Mouse (Mus musculus) retina, embryonic 14.5 days (tissue): ENCODE results near the gene Gimap9.
"Not testable (repeated sequence)": the region's sequence is repeated elsewhere in the genome, so short reads cannot be mapped to it uniquely, and the experiment has no call there.

Experiments
- DNase-seq: peaks from one replicate; pipeline ENCODE4 v3.0.0-alpha.2; 2015; ENCODE audit warnings: low spot score

Gene Gimap9

GRCm38 (mm10) chr6:48664750-48665149 is 11.2 kb upstream of the Gimap9 start:
- DNase-seq = no peak

DNA sequence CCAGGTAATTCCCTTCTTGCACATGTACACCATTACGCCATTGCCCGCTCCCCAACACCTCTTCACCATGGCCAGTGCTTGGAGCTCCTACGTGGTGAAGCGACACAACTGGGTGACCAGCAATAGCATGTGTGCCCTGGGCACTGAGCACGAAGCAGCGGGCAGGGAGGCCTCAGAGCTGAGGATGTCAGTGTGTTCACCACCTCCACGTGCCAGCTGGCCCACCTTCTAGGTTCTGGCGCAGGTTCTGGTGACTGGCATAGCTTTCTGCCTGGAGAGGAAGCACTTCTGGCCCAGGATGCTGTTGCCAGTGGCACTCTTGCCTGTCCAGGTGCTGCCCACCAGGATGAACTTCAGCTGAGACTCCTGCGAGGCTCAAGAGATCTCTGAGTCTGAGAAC is 10.5 kb upstream of the Gimap9 start:
- DNase-seq = no peak

GRCm38 (mm10) chr6:48666159-48666586 is 9.8 kb upstream of the Gimap9 start:
- DNase-seq = no peak

DNA sequence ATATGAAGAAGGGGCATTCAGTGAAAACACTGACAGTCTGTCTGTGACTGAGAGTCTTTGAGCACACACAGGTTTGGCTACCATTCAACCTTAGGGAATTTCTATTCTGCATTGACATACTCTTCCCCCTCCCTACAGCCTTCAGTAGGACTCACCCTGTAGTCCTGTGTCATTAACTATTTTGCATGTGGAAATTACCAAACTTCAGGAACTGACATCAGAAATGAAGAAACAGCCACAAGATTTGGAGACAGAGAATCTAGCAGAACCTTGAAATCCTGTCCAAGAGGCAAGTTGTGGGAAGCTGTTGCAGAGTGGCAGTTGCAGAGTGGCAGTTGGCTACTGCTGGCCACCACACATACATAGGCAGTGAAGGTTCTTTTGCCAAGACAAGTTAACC is 7.9 kb upstream of the Gimap9 start:
- DNase-seq = no peak

GRCm38 (mm10) chr6:48669446-48669969 is 6.4 kb upstream of the Gimap9 start:
- no peak for DNase-seq

- DNase-seq = no peak
Observed at GRCm38 (mm10) chr6:48674291-48675058, 1.5 kb upstream of the Gimap9 start.

- DNase-seq = no peak
Observed at GRCm38 (mm10) chr6:48675400-48675930, 464 bp upstream of the Gimap9 start.

DNA sequence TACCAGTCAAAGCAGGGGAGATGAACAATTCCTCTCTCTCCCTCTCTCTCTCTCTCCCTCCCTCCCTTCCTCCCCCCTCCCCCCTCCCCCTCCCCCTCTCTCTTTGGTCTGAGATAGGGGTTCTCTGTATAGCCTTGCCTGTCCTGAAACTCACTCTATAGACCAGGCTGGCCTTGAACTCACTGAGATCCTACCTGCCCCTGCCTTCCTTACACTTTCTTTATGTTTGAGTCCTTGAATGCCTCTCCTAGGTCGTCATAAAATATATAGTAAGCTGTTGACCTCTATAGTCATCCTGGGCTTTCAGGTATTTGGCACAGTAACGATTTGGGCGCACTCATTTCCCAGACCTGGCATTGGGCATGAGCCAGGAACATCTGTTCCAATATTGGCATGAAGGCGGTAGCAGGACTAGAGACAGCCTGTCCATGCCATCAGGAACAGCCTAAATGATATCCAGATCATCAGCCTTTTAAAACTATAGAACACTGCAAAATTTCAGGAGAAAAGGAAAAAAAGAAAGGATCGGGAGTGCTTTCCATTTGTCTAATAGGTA is 1.0 kb downstream of the Gimap9 start:
- no peak for DNase-seq

DNA sequence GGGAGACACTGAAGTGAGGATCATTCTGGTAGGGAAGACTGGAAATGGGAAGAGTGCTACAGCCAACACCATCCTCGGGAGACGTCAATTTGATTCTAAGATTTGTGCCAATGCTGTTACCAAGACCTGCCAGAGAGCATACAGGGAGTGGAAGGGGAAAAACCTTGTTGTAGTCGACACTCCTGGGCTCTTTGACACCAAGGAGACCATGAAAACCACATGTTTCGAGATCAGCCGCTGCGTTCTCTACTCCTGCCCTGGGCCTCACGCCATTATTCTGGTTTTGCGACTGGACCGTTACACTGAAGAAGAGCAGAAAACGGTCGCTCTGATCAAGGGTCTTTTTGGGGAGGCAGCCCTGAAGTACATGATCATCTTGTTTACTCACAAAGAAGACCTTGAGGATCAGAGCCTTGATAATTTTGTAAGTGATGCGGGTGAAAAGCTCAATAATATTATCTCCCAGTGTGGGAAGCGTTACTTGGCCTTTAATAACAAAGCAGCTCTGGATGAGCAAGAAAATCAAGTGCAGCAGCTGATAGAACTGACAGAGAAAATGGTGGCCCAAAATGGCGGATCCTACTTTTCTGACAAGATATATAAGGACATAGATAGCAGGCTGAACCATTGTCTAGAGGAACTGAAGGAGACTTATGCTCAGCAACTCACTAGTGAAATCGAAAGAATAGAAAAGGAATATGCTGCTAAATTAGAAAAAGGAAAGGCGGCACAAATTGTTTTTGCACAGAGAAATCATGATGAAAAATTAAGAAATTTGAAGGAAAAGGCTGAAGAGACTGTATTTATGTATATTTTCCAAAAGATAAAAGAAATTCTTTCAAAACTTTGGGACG is 1.8 kb downstream of the Gimap9 start:
- DNase-seq = no peak

GRCm38 (mm10) chr6:48678391-48678790 is 2.5 kb downstream of the Gimap9 start:
- no peak for DNase-seq

- no peak for DNase-seq
Observed at GRCm38 (mm10) chr6:48679701-48680100, 3.8 kb downstream of the Gimap9 start.

DNA sequence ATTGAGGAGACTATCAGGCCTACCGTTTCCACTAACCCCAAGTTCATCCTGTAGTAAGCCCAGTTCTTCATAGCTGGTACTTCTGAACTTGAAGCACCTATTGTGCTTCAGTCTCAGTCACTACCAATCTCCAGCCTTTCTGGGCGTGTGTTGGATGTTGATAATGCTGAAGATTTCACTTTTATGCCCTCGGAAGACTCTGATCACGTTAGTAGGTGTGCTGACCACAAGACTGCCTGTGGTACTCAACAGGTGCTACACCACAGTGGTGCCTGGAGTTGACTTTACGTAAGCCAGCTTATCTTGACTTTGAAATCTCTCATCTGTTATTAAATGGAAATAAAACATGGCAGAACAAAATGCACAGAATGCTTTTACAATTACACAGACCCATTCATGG is 4.5 kb downstream of the Gimap9 start:
- no peak for DNase-seq

- DNase-seq = no peak
Observed at GRCm38 (mm10) chr6:48681472-48682090, 5.7 kb downstream of the Gimap9 start.

DNA sequence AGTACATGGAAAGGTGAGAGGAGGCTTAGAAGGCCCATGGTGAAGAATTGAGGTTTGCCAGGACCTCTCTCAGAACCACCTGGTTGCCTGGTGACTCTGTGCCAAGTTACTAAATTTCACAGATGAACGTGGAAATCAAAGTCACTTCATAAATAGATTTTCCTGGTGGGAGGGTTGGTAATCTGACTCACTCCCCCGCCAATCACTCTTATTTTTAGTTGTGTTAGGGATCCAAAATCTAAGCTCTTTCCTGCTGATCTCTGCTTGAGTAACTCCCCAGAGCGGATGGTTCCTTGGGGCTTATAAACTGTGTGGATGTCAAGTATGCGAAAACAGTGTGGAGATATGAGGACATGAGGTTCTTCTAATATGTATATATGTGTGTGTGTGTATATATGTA is 6.3 kb downstream of the Gimap9 start:
- DNase-seq = no peak

- DNase-seq = not testable (repeated sequence)
Observed at GRCm38 (mm10) chr6:48683263-48683821, 7.4 kb downstream of the Gimap9 start.

DNA sequence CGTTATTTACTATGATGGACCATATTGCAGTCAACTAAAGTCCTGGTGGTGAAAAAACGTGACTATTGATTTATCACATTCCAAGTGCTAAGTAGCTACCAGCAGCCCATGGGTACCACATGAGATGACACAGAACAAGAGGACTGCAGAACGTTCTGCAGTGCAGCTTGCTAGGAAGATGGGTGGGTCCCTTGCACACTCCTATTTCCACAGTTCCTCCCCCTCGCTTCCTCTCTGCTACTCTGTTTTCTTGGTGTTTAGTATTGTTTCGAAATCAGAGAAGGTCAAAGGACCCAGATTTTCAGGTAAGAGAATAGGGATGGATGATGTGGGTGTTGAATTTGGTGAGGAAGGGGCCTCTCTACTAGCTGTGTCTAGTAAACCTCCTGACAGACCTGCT is 8.4 kb downstream of the Gimap9 start, which contains the start of gene Gimap4:
Gene Gimap4, plus strand, starts transcription at position 231 of the 400 bp plus-strand sequence.
- no peak for DNase-seq

GRCm38 (mm10) chr6:48684806-48685205 is 8.9 kb downstream of the Gimap9 start:
- DNase-seq = no peak

DNA sequence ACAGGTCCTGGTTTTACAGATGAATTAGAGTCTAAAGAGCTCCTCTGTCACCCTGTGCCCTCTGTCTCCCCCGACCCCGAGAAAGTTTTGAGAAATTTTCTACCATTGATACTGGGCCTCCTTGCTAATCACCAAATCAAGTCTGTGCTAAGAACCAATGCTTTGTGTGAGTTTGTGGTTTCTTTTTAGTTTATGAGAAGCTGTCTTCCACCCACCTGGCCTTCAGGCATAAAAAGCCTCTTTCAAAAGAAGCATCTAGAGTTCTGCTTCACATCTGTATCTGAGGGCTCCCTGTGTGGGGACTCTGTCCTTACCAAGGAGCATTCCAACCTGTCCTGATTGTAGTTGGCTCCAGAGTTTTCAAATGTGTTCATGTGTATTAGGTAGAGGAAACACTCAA is 9.3 kb downstream of the Gimap9 start:
- DNase-seq = no peak

- DNase-seq = no peak
Observed at GRCm38 (mm10) chr6:48685694-48686665, 10.1 kb downstream of the Gimap9 start.

DNA sequence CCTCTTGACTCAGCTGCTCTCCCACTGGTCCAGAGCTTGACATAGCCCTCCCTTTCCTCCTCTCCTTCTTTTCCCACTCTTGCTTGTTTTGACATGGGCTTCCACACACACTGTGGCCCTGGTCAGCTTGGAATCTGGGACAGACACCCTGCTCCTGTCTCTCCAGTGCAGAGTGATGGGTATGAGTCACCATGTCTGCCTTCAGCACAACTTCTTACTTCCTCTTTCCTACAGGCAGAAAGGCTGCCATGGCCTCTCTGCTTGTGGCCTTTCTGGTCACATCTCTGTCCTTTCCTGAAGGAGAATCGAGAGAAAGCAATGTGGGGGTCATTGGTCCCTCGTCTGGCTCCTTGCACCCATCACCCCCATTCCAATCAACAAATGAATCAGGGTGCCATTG is 11.1 kb downstream of the Gimap9 start:
- DNase-seq = no peak
